Mouse (Mus musculus) heart, adult 2 months (tissue): Measurements from ENCODE around the gene Phldb2.

Experiments
- CTCF ChIP-seq: fragments of 200-600 bp; IDR thresholded peaks from 2 replicates; pipeline ENCODE4 v1.8.1; 2022; ENCODE audit warnings: antibody characterized with exemption, mild to moderate bottlenecking, moderate library complexity
- EP300 ChIP-seq: fragments of 200-500 bp; IDR thresholded peaks from 2 replicates; pipeline ENCODE4 v1.6.1; 2011; ENCODE audit warnings: low read depth, low read length, control low read depth; ENCODE audit not compliant: insufficient read depth
- POLR2A ChIP-seq: fragments of 200-500 bp; IDR thresholded peaks from 2 replicates; pipeline ENCODE4 v1.6.1; 2011; ENCODE audit warnings: mild to moderate bottlenecking, low read depth, low read length, control low read depth; ENCODE audit not compliant: insufficient read depth

- no peak for TF ChIP-seq EP300
- no peak for TF ChIP-seq CTCF
- no peak for TF ChIP-seq POLR2A
Observed at GRCm38 (mm10) chr16:45699301-45699700, 254.1 kb downstream of the Phldb2 start.
